Mouse (Mus musculus) neutrophil, adult 5-6 weeks (primary cell): Measurements from ENCODE around the gene Rho. TPM values are rescaled to one million over a fixed set of nuclear protein-coding genes. Genes with fewer than 3 reads are reported as not detected.

Source experiments
- ATAC-seq: fragments of 151-379, 151-347 bp; 2 replicates; pipeline ENCODE4 v1.8.0; 2017; ENCODE audit warnings: mild to moderate bottlenecking, moderate TSS enrichment; ENCODE audit not compliant: insufficient number of reproducible peaks, poor library complexity, low FRiP score, severe bottlenecking; ENCODE audit errors: extremely low read depth
- total RNA-seq: library from RNA; stranded (forward); fragments of 200-1000 nt; gene quantifications from 2 replicates; pipeline ENCODE4 v1.2.3, GENCODE M21; 2017

Gene Rho
- total RNA-seq, 1 experiment from 2014 or later, result 0.12 TPM

DNA sequence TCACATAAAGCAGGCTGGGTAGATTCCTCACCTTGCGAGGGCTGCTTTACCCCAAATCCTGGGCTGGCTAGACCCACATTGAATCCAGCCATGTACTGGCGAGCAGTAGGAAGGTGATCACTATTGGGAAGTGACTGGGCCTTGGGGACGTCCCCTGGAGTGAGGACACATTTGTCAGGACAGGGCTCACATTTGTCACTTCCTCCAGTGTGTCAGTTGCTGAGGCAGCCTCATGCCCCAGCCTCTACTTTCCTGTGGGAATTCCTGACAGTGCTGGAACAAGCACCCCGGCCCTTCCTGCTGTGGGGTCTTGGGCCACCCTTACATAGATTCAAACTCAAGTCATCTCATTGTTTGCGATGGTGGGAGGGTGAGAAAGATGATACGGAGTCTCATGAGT is 19.8 kb upstream of the Rho start:
- no peak for ATAC-seq

DNA sequence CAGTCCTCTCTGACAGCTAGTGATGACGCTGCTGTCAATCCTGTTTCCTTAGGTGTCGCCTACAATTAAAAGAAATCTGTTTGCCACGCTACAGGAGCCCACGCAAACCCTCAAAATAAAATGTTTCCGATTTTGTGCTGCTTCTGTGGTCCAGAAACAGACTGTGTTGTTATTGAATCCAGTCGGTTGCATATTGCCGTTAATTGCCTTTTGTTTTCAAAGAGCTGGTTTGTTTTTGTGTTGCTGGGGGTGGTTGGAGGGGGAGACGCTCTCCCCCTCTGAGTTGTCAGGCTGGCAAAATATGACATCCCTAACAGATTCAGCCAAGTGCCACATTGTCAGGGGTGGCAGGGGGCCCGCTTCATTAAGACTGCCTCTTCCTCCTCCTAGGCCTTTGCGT is 18.1 kb upstream of the Rho start:
- ATAC-seq, result no peak

- no peak for ATAC-seq
These were observed 16.9 kb upstream of the Rho start for GRCm38 (mm10) chr6:115914511-115915202.

- no peak for ATAC-seq
These were observed 15.7 kb upstream of the Rho start for GRCm38 (mm10) chr6:115915601-115916445.

GRCm38 (mm10) chr6:115916611-115917010 is 14.9 kb upstream of the Rho start:
- no peak for ATAC-seq

DNA sequence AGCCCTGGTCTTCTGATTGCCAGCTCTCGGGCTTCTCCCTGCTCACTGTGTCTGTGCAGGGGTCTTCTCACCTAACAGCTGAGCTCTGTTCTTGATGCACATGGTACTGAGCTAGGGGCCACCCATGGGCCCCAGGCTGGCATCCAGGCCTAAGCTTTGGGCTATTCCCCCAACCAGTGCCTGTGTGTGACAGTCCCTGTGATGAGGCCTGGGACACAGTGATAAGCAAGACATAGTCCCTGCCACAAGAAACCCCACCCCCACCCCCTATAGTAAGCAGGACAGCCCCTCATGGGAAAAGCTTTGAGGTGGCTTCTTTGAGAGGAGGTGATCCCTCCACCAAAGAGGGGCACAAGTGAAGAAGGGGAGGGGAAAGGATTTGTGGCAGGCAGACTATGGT is 12.9 kb upstream of the Rho start:
- no peak for ATAC-seq

GRCm38 (mm10) chr6:115919876-115920275 is 11.7 kb upstream of the Rho start:
- ATAC-seq, result no peak

DNA sequence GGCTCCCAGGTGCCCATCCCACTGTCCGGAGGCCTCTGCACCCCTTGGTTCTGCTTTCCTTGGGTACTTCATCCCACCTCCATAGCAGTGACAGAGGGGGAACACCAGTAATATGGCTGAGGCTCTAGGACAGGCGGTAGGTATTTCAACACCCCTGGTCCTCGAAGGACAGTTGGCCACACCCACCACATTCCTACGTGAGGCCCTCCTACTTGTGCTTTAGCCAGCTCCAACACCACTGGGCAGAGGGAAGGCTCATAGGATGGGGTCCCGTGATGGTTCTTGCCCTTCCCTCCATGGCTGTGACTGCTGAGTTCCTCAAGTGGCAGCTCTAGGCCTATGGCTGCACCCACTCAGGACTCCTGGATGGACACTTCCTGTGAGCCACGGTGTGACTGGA is 6.7 kb upstream of the Rho start:
- no peak for ATAC-seq

DNA sequence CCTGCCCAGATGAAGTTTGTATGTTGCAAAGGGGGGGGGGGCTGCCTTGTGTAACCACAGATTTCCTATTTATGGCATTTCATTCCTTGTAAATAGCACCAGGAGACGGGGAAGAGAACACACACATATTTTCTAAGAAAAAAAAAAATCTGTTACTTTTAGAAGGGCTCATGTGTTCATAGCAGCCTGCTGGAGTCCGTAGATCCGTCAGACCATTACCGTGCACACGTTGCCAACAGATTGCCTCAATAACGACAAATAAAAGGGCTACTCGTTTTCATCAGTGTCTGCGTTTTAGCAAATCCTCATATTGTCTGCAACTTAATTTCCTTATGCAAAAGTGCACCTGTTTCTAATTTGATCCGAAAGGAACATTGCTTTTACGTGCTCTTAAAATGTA is 5.1 kb upstream of the Rho start:
- ATAC-seq, result no peak

GRCm38 (mm10) chr6:115927292-115928242 is 4.0 kb upstream of the Rho start:
- ATAC-seq, result no peak

- no peak for ATAC-seq
These were observed 1.5 kb upstream of the Rho start for GRCm38 (mm10) chr6:115930018-115930417.

- ATAC-seq, result no peak
These were observed 843 bp downstream of the Rho start for GRCm38 (mm10) chr6:115932391-115932790.

- ATAC-seq, result no peak
These were observed 4.0 kb downstream of the Rho start for GRCm38 (mm10) chr6:115935544-115935943.

GRCm38 (mm10) chr6:115938011-115938410 is 6.5 kb downstream of the Rho start:
- ATAC-seq, result no peak

DNA sequence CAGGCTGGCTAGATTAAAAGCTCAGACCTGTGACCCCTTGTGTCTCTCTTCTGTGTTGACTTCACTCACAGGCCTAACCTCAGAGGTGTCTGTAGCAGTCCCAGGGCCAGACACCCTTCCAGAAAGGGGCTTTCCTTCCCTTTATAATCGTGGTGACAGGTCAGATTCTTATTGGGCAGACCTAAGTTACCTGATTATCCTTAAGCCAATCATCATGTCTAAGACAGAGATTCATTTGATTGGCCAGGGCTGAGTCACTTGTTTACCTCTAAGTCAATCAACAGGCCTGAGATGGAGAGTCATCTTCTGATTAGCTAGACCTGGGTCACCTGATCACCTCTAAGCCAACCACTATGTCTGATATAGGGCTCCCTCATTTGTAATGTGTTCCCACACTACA is 7.2 kb downstream of the Rho start:
- ATAC-seq, result no peak

- no peak for ATAC-seq
These were observed 9.1 kb downstream of the Rho start for GRCm38 (mm10) chr6:115940603-115941002.

GRCm38 (mm10) chr6:115941128-115941527 is 9.6 kb downstream of the Rho start:
- ATAC-seq, result no peak

DNA sequence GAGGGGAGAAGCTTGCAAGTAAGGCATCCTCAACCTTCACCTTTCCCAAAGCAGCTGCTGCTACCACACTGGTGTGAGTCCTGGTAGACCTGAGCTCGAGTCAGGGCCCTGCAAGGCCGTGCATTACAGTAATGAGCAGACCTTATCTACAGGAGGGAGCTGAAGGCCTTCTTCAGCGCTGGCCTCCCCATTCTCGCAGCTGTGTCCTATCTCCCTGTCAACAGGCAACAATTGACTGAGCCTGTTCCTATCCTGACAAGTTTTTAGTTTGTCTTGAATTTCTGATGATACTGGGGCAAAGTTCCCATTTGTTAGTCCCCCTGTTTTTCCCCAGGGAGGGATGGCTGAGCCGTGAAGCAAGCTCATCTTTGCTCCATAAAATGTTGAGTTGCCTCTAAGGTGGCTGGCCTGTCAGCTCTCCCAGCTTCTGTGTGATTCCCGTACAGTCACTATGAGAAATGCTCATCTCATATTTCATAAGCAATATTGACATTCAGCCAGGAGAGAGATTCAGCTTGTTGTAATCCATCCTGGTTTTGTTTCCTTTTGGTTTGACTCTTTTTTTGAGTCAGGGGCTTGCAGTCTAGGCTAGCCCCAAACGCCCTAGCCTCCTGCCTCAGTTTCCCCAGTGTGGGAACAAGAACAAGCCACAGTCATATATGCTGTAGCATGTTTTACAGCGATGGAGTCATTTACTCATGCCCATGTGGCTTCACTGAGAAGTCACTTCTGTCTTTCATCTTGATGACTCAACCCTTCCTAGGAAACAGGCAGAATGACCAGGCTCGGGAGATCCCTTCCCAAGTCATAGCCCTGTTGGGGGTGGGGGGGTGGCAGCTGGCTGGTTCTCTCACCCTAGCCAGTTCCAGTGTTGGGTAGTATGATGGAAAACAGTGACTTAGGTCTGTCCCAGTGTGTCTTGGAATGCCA is 12.2 kb downstream of the Rho start:
- ATAC-seq, result no peak
